Mouse (Mus musculus): ENCODE measurements at regions not wholly inside any gene's neighbourhood (a gene's known extent, or its start where the extent isn't known, plus 50 kb on each side); places are given as distances from the start of the nearest gene placed in this dataset.

DNA sequence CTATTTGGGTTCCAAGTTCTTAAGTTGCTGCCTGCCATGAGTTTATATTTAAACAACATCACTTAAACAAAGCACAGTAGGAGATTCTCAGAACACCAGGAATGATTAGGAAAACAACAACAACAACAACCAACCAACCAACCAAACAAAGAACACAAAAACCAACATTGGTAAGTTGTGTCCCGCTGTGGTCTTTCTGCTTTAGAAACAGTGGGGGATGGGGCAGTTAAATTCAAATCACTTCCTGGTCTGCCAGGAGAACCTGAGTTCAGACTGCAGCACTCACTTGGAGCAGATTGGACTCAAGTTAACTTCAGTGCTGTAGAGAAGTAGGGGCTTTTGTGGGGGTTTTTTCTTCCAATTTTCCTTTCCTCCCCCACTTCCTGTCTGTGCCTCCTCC is 210.6 kb downstream of the Stk31 start:
- no peak for TF ChIP-seq CTCF (IDR thresholded peaks at IDR 0.05; ENCODE audit: control insufficient read depth, insufficient read depth, insufficient read length)
- no peak for TF ChIP-seq MYOG (IDR thresholded peaks at IDR 0.05; ENCODE audit: control insufficient read depth, extremely low read depth, insufficient read length)
- TF ChIP-seq USF1 (IDR thresholded peaks at IDR 0.05; ENCODE audit: low read depth), result no peak

All from C2C12 (cell line).